Mouse (Mus musculus): ENCODE data around the gene Hist1h2ae.
"Not testable (repeated sequence)": the region's sequence is repeated elsewhere in the genome, so short reads cannot be mapped to it uniquely, and the experiment has no call there.

Hist1h2ae gene

GRCm38 (mm10) chr13:23571022-23571503 is at the start of gene Hist1h2ae, which contains the start of gene Hist1h2bg:
Hist1h2ae (minus strand) TSS chr13:23571220.
Hist1h2bg (plus strand) TSS chr13:23571396.
- peak; percentile 84 for DNase-seq (ENCODE audit: low read depth)

- DNase-seq (ENCODE audit: low read depth) = no peak
These were observed 49.2 kb upstream of the Hist1h2ae start for GRCm38 (mm10) chr13:23620056-23620732.

- DNase-seq (ENCODE audit: low read depth) = no peak
These were observed 40.6 kb upstream of the Hist1h2ae start for GRCm38 (mm10) chr13:23611638-23612037.

- no peak for DNase-seq (ENCODE audit: low read depth)
These were observed 39.4 kb upstream of the Hist1h2ae start for GRCm38 (mm10) chr13:23610393-23610792.

- DNase-seq (ENCODE audit: low read depth) = no peak
These were observed 38.8 kb upstream of the Hist1h2ae start for GRCm38 (mm10) chr13:23609844-23610243.

GRCm38 (mm10) chr13:23609209-23609608 is 38.2 kb upstream of the Hist1h2ae start:
- no peak for DNase-seq (ENCODE audit: low read depth)

GRCm38 (mm10) chr13:23605052-23605451 is 34.0 kb upstream of the Hist1h2ae start:
- no peak for DNase-seq (ENCODE audit: low read depth)

- DNase-seq (ENCODE audit: low read depth) = no peak
These were observed 33.4 kb upstream of the Hist1h2ae start for GRCm38 (mm10) chr13:23604452-23604851.

GRCm38 (mm10) chr13:23603182-23603699 is 32.2 kb upstream of the Hist1h2ae start:
- DNase-seq (ENCODE audit: low read depth) = no peak

GRCm38 (mm10) chr13:23597957-23598356 is 26.9 kb upstream of the Hist1h2ae start:
- peak; percentile 86 for DNase-seq (ENCODE audit: low read depth)

GRCm38 (mm10) chr13:23595622-23596372 is 24.8 kb upstream of the Hist1h2ae start:
- no peak for DNase-seq (ENCODE audit: low read depth)

GRCm38 (mm10) chr13:23595185-23595584 is 24.2 kb upstream of the Hist1h2ae start:
- DNase-seq (ENCODE audit: low read depth) = no peak

GRCm38 (mm10) chr13:23593051-23593770 is 22.2 kb upstream of the Hist1h2ae start:
- no peak for DNase-seq (ENCODE audit: low read depth)

- peak; percentile 43 for DNase-seq (ENCODE audit: low read depth)
These were observed 21.6 kb upstream of the Hist1h2ae start for GRCm38 (mm10) chr13:23592614-23593013.

GRCm38 (mm10) chr13:23591886-23592285 is 20.9 kb upstream of the Hist1h2ae start:
- DNase-seq (ENCODE audit: low read depth) = not testable (repeated sequence)

- no peak for DNase-seq (ENCODE audit: low read depth)
These were observed 20.2 kb upstream of the Hist1h2ae start for GRCm38 (mm10) chr13:23591206-23591605.

GRCm38 (mm10) chr13:23586940-23587225 is 15.9 kb upstream of the Hist1h2ae start:
- DNase-seq (ENCODE audit: low read depth) = peak; percentile 17

GRCm38 (mm10) chr13:23586099-23586939 is 15.3 kb upstream of the Hist1h2ae start:
- peak; percentile 16 for DNase-seq (ENCODE audit: low read depth)

GRCm38 (mm10) chr13:23585442-23586098 is 14.6 kb upstream of the Hist1h2ae start:
- peak; percentile 85 for DNase-seq (ENCODE audit: low read depth)

- DNase-seq (ENCODE audit: low read depth) = peak; percentile 81
These were observed 14.0 kb upstream of the Hist1h2ae start for GRCm38 (mm10) chr13:23585029-23585441.

GRCm38 (mm10) chr13:23584331-23584730 is 13.3 kb upstream of the Hist1h2ae start:
- DNase-seq (ENCODE audit: low read depth) = peak; percentile 18

Measured in NIH3T3 (cell line).